Mouse (Mus musculus): ENCODE data around the gene Chtop.

Gene Chtop

DNA sequence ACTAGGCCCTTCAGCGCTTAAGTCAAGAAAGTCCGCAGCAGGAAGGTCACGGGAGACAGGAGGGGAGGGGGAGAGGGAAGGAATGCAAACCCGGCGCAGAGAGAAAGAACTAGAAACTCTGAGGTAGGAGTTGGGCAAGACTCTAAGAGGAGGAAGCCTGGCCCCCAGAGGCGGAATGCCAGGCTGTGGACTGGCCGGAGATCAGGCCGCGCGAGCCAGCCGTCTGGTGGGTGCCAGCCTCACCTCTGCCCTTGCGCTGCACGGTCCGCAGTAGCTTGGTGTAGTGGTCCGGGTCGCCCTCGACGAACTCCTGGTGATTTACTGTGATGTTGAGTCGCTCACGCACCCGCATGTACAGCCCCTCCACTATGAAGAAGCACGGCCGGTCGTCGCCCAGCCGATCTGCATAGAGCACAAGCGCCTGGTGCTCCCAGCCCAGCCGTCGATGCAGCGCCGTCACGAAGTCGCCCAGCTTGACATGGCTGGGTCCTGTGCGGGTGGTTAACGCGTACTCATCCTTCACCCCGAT is 44.7 kb downstream of the Chtop start:
- no peak for DNase-seq (ENCODE audit: low read depth)

DNA sequence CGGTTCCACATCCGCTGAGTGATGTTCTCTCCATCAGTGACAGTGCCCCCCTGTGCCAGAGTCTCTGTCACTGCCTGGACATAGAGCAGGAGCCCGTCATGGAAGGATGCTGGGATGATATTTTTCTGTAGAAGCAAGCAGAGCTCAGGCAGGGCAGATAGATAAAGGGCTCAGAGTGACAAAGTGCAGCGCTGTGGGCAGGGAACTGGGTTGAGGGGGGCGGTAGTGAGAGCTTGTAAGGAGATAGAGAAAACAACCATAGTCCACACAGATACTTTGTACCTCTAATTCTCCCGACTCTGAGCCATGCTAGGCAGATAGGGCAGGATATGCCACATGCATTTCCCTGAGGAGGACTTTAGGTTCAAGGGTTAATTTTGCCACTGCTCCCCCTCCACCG is 46.7 kb downstream of the Chtop start:
- no peak for DNase-seq (ENCODE audit: low read depth)

DNA sequence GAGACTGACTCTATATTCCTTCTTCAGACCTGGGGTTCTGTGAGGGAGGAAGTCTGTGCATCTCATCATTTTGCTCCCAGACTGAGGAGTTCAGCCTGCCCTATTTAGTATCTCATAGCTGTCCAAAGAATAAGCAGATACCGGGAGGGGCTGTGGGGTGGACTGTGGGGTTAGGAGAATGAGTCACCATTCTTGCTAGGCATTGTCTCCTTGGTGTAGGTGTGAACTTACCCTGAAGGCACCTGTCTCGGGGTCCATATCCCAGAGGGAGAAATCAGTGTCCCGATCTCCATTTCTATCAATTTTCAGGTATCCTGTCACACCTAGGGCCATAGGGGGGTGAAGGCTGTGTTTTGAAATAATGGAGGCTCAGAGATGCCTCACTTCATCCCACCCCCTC is 47.4 kb downstream of the Chtop start:
- DNase-seq (ENCODE audit: low read depth), result no peak

DNA sequence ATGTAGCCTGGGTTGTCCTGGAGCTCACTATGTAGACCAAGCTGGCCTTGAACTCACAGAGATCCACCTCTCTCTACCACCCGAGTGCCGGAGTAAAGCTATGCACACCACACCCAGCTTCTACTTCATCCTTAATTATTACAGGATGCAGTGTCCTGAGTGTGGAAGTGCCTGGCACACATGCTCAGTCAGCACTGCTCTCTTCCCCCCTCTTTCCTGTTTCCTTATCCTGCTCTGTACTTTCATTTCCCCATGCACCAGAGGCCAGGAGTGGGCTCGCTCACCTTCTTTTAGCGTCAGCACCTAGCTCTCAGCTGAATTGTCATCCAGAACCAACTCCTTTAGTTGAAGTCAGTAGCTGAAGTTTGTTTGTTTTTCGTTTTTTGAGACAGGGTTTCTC is 49.0 kb downstream of the Chtop start:
- DNase-seq (ENCODE audit: low read depth), result no peak

GRCm38 (mm10) chr3:90459727-90460126 is 49.6 kb downstream of the Chtop start:
- no peak for DNase-seq (ENCODE audit: low read depth)

DNA sequence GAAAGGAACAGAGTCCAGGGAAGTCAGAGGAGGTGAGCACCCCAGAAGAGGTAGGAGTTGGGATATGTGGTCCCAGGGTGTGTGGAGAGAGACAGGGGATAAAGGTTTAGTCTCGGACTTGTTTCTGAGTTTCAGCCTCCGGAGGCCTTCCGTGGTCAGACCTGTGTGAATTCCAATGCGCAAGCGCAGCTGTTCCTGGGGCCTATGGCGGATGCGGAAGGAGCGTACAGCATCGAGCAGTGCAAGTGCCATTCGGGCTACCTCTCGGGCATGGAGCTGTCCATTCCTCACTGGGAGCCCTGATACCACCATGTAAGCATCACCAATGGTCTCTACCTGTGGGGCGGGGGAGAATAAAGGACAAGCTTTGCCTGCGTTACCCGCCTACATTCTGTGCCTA is 54.4 kb downstream of the Chtop start:
- no peak for DNase-seq (ENCODE audit: low read depth)

DNA sequence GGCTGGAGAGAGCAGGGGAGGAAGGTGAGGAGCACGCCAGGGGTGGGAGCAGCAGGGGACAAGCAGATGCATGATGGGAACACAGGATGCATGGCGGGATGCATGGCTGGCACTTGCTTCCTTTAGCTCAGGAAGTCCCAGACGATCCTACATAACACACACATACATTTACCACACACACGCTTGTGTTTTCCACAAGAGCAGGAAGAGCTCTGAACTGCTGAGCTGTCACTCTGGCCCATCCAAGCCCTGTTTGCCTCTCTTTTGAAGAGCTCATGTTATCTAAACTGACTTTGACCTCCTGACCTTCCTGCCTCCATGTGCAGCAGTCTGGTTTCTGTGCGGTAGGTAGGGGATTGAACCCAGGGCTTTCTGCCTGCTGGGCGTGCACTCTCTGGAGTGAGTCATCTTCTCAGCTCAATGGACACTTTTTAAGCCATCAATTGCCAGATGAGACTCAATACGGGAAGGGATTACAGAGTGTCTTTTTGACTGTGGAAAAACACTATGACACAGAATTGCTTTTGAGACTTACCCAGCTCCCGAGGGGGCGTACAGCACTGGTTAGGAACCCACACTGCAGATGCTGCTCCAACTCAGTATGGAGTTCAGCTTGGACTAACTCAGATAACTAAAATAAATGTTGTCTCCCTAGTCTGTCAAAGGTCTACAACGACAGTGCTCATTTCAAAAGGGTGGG is 57.8 kb downstream of the Chtop start:
- no peak for DNase-seq (ENCODE audit: low read depth)

GRCm38 (mm10) chr3:90450874-90451273 is 58.4 kb downstream of the Chtop start:
- DNase-seq (ENCODE audit: low read depth), result no peak
